Mouse (Mus musculus) cerebellum, adult 2 months (tissue): ENCODE results near the gene Ranbp3. TPM values are rescaled to one million over a fixed set of nuclear protein-coding genes. Genes with fewer than 3 reads are reported as not detected.

ENCODE experiments used
- DNase-seq, 2 experiments: peaks; one replicate each; pipeline ENCODE4 v3.0.0; 2021
- H3K27ac ChIP-seq: fragments of 200-500 bp; 2 replicates; pipeline ENCODE4 v1.5.1; 2012; ENCODE audit warnings: low read length, control low read depth, inconsistent platforms; ENCODE audit not compliant: insufficient read depth
- H3K27me3 ChIP-seq: fragments of 200-500 bp; 2 replicates; pipeline ENCODE4 v1.6.1; 2012; ENCODE audit warnings: inconsistent platforms, mild to moderate bottlenecking, low read length, moderate library complexity; ENCODE audit not compliant: control insufficient read depth, insufficient read depth
- H3K4me1 ChIP-seq: fragments of 200-500 bp; 2 replicates; pipeline ENCODE4 v1.6.1; 2011; ENCODE audit warnings: low read length; ENCODE audit not compliant: control insufficient read depth, insufficient read depth
- H3K4me3 ChIP-seq: fragments of 200-500 bp; replicated peaks from 2 replicates; pipeline ENCODE3; 2011; ENCODE audit warnings: mild to moderate bottlenecking, low read depth, low read length, control low read depth; ENCODE audit not compliant: insufficient read depth
- CTCF ChIP-seq: fragments of 200-500 bp; IDR thresholded peaks from 2 replicates; pipeline ENCODE4 v1.5.1; 2011; ENCODE audit warnings: low read depth, mild to moderate bottlenecking, control low read depth, low read length, moderate library complexity, borderline replicate concordance; ENCODE audit not compliant: insufficient read depth
- POLR2A ChIP-seq: fragments of 200-500 bp; IDR thresholded peaks from 2 replicates; pipeline ENCODE4 v1.6.1; 2011; ENCODE audit warnings: low read length, control low read depth, borderline replicate concordance; ENCODE audit not compliant: insufficient read depth
- WGBS: fragments of 180-500 bp; shearing (Covaris S2); methylation state at CpG from one replicate; pipeline ENCODE4 v1.1.7; 2018; 5-methylcytosine and 5-hydroxymethylcytosine counted together
- polyA plus RNA-seq: library from polyadenylated mRNA; depleted of rRNA; stranded (reverse); fragments of >200 nt; gene quantifications from 2 replicates; pipeline ENCODE4 v1.2.3, GENCODE M21; 2012

Ranbp3 gene
- polyA plus RNA-seq, 1 experiment, result 125 TPM

DNA sequence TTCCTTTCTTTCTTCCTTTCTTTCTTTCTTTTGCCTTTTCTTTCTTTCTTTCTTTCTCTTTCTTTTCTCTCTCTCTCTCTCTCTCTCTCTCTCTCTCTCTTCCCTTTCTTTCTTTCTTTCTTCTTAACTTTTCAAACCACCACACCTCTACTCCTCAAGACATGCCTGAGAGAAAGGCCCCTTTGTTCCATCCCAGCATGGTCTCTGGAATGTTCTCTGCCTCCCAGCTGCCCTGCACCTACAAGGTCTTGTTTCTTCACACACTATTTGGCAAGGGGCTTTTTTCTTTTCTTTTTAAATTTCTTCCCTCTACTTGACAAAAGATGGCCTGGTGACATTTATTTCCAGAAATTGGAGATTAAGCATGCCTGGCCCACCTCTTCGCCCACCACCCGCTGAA lies 56.6 kb downstream of the Ranbp3 start:
- no peak for DNase-seq
- WGBS, result 18% methylated on average over 2 of the region's 2 CpGs

DNA sequence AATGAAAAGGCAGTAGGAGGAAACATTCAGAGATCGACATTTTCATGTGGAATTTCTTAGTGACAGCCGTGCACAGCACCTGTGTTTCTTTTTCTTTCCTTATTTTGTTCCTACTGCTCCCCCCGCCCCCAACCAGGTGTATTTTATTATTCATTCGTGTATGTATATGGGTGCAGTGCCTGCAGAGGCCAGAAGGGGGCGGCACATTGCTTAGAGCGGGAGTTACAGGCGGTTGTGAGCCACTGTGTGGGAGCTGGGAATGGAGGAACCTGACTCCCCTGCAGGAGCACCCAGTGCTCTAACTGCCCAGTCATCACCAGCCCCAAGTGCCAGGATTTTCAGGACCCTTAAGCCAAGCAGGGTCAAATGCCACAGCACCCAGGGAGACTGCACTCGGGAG lies 63.4 kb downstream of the Ranbp3 start:
- 43% methylated on average over 8 of the region's 8 CpGs for WGBS
- H3K4me3 ChIP-seq, result no peak overlapping the region

More for the DNA sequence above, 56.6 kb downstream of the Ranbp3 start:
- H3K27ac ChIP-seq, result no peak overlapping the region
- H3K4me1 ChIP-seq, result peaks cover 16% of the 10 kb centered on the region
- H3K4me3 ChIP-seq, result no peak overlapping the region
- H3K27me3 ChIP-seq, result no peaks in the 10 kb centered on the region
- no peak for TF ChIP-seq POLR2A
- TF ChIP-seq CTCF, result no peak

DNA sequence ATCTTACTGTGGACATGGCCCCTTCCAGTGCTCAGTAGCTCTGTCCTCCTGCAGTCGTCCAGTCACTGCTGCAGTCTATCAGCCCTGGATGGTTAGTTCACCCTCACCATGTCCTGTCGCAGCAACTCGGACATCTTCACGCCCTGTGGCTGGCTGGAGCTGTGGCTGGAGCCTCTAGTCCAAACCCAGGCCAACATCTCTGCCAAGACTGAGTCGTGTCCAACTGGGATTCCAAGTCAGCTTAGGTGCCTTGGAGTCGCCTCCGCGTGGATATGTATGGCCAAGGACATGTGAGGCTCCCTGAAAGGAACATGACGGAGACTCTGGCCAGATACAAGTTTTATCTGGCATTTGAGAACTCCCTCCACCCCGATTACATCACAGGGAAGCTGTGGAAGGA lies 65.1 kb downstream of the Ranbp3 start:
- DNase-seq, result no peak
- no peak overlapping the region for H3K27ac ChIP-seq
- TF ChIP-seq CTCF (no peak), POLR2A (no peak)
- no peak overlapping the region for H3K4me3 ChIP-seq
- WGBS, result 62% methylated on average over 10 of the region's 10 CpGs
- no peaks in the 10 kb centered on the region for H3K27me3 ChIP-seq
- no peaks in the 10 kb centered on the region for H3K4me1 ChIP-seq

More for the DNA sequence above, 63.4 kb downstream of the Ranbp3 start:
- Histone ChIP-seq H3K4me1 (no peaks in the 10 kb centered on the region), H3K27me3 (no peaks in the 10 kb centered on the region), H3K27ac (no peak overlapping the region)
- TF ChIP-seq CTCF (peak; percentile 24; the same call in 1 of the 2 replicates), POLR2A (no peak)
- no peak for DNase-seq

DNA sequence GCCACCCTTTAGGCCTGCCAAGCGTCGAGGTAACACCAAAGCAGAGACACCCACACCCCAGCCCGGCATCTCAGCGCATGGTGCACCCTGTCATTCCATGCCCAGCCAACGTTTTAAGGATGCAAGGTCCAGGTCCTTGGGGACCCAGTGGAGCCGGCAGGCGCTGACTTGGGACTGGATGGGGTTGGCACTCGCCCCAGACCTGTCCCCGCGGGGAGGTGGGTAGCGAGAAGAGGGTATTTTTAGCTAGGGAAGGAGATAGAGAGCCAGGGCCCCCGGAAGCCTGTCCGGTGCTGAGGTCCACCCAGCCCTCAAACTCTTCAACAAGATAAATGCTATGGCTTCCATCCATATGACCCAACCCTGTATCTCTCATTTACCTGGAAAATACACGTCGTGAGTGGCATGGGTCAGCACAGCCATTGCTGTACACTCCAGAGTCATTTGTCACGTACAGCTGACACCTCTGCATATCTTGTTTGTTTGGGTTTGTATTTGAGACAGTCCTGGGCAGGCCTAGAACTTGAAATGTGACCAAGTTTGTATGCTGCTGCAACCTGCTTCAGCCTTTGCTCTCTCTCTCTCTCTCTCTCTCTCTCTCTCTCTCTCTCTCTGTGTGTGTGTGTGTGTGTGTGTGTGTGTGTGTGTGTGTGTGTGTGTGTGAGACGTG lies 67.2 kb downstream of the Ranbp3 start:
- 48% methylated on average over 17 of the region's 17 CpGs for WGBS
- Histone ChIP-seq H3K4me1 (no peaks in the 10 kb centered on the region), H3K27ac (no peak overlapping the region), H3K27me3 (no peaks in the 10 kb centered on the region; the same call in 1 of the 2 replicates), H3K4me3 (no peak overlapping the region)
- DNase-seq, result no peak
- no peak for TF ChIP-seq CTCF
- no peak for TF ChIP-seq POLR2A

DNA sequence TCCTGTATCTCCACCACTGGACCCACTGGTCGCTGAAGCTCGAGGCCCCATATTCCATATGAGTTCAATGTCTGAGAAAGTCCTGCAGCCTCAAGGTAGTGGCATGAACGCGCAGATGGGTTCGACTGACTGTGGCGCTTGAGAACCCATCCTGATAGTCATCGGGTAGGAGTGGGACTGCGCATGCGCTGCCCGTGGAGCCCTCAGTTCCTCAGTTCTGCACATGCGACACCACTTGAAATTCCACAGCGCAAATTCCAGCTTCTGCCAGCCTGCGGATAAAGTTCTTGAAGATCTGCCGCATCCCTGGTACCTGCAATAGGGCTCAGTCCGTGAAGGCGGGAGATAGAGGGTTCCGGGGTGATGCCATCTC lies 67.7 kb downstream of the Ranbp3 start:
- H3K4me3 ChIP-seq, result no peak overlapping the region
- no peaks in the 10 kb centered on the region for H3K4me1 ChIP-seq
- DNase-seq, result no peak
- WGBS, result 80% methylated on average over 17 of the region's 17 CpGs
- H3K27ac ChIP-seq, result no peak overlapping the region
- H3K27me3 ChIP-seq, result no peaks in the 10 kb centered on the region; the same call in 1 of the 2 replicates
- TF ChIP-seq POLR2A, result no peak

DNA sequence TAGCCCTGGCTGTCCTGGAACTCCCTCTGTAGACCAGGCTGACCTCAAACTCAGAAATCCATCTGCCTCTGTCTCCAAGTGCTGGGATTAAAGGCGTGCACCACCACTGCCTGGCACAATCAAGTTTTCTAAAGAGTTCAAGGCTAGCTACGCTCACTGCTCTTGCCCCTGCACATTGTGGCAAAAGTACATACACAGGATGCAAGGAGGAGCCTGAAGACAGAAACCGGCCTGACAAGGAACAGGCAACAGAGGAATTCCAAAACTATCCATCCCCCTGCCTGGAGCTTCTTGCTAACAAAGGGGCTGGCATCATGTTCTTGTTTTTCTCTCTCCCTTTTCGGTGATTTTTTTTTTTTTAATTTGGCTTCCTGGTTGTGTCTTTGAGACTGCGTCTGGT lies 71.1 kb downstream of the Ranbp3 start:
- no peak overlapping the region for H3K27ac ChIP-seq
- TF ChIP-seq CTCF (no peak), POLR2A (no peak)
- no peak overlapping the region for H3K4me3 ChIP-seq
- H3K4me1 ChIP-seq, result no peaks in the 10 kb centered on the region
- no peaks in the 10 kb centered on the region; the same call in 1 of the 2 replicates for H3K27me3 ChIP-seq
- 60% methylated on average over 5 of the region's 5 CpGs for WGBS
- DNase-seq, result no peak

DNA sequence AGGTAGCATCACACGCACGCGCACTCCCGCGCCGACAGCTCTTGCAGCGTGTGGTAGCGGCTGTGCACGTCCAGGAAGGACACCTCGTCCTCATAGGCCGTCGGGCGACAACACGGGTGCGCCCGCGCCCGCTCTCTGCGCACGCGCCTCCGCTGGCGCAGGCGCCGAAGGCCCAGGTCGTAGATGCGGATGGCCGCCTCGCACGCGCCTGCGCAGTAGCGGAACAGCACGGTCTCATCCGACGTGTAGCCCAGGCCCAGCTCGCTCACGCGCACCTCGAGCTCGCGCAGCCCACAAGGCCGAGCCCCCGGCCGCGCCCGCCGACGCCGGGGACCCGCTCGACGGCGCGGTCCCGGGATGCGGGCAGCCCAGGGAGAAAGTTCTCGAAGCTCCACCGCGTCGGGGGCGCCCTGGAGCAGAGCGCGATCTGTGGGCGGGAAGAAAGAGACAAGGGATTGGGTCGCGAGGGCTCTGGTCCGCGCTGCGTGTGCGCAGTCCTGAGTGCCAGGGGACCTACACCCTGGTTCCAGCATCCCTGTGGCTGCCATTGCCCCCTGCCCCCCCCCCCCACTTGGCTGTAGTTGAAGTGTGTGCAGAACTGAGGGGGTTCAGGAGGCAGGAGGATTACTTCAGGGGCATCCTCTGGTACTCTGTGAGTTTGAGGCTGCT lies 78.4 kb downstream of the Ranbp3 start:
- TF ChIP-seq POLR2A, result no peak
- TF ChIP-seq CTCF, result no peak
- H3K27me3 ChIP-seq, result no peaks in the 10 kb centered on the region; the same call in 1 of the 2 replicates
- 29% methylated on average over 71 of the region's 71 CpGs for WGBS
- no peak overlapping the region for H3K4me3 ChIP-seq
- no peaks in the 10 kb centered on the region for H3K4me1 ChIP-seq
- H3K27ac ChIP-seq, result no peak overlapping the region
- DNase-seq, result no peak

DNA sequence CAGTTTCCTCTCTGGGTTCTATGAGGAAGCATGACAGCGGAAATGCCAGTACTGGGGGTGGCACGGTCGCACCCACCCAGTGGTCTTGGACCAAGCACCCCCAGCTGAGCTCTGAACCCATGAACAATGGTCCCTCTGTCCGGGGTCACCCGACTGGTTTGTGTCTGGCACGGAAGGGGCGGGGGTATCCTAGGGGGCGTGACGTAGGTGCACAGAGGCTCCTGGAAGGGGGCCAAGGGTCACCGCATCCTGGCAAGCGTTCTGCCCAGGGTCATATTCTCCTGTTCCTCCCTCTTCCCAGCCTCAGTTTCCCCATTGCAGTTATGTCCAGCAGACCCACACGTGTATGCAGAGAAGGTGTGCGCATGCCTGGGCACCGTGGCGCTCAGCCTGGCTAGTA lies 80.4 kb downstream of the Ranbp3 start:
- TF ChIP-seq POLR2A, result no peak
- 10% methylated on average over 15 of the region's 15 CpGs for WGBS
- 0 out of 2 replicates have a peak, but pooled peaks cover 2% of the 10 kb centered on the region for H3K4me1 ChIP-seq
- peaks cover 2% of the 10 kb centered on the region; the same call in 1 of the 2 replicates for H3K27me3 ChIP-seq
- DNase-seq, result no peak
- H3K27ac ChIP-seq, result no peak overlapping the region
- H3K4me3 ChIP-seq, result no peak overlapping the region
